Mouse (Mus musculus): ENCODE results near the gene Tdpoz4. TPM values are rescaled to one million over a fixed set of nuclear protein-coding genes. Genes with fewer than 3 reads are reported as not detected.
"Not testable (repeated sequence)": the region's sequence is repeated elsewhere in the genome, so short reads cannot be mapped to it uniquely, and the experiment has no call there.

The Tdpoz4 gene
- not detected in 2 replicates for polyA plus RNA-seq (2016; fragmentation: Nextera tagmentation; extraction: Ambion mirVana)

- not testable (repeated sequence) for H3K4me2 ChIP-seq; H3K4me1 ChIP-seq (replicated peaks); H3K27ac ChIP-seq; ATAC-seq (ENCODE audit: insufficient number of reproducible peaks, insufficient read depth, low FRiP score, low TSS enrichment, low read depth); H3K36me3 ChIP-seq; H3K9me3 ChIP-seq; H3K27me3 ChIP-seq; H3K4me3 ChIP-seq (replicated peaks); H3K9ac ChIP-seq (replicated peaks)
These were observed at the start of gene Tdpoz4 for GRCm38 (mm10) chr3:93796098-93796497. TSS of gene Tdpoz4 (plus strand) at chr3:93796398.

- ATAC-seq (ENCODE audit: insufficient number of reproducible peaks, insufficient read depth, low FRiP score, low TSS enrichment, low read depth) = not testable (repeated sequence)
- WGBS = 92% methylated on average over 18 of the region's 18 CpGs
These were observed 42.2 kb upstream of the Tdpoz4 start for GRCm38 (mm10) chr3:93754022-93754421.

GRCm38 (mm10) chr3:93772700-93773099, 23.5 kb upstream of the Tdpoz4 start, which contains the start of gene Gm5773:
TSS of gene Gm5773 (plus strand) at chr3:93773000.
- ATAC-seq (ENCODE audit: insufficient number of reproducible peaks, insufficient read depth, low FRiP score, low TSS enrichment, low read depth) = not testable (repeated sequence)
- 87% methylated on average over 1 of the region's 1 CpGs for WGBS

More at GRCm38 (mm10) chr3:93754022-93754421, 42.2 kb upstream of the Tdpoz4 start:
- not testable (repeated sequence) for H3K9me3 ChIP-seq; H3K9ac ChIP-seq (replicated peaks); H3K27ac ChIP-seq; H3K4me2 ChIP-seq; H3K36me3 ChIP-seq; H3K27me3 ChIP-seq; H3K4me1 ChIP-seq (replicated peaks); H3K4me3 ChIP-seq (replicated peaks)

GRCm38 (mm10) chr3:93813341-93813740, 17.1 kb downstream of the Tdpoz4 start:
- not testable (repeated sequence) for H3K4me2 ChIP-seq; H3K4me1 ChIP-seq (replicated peaks); H3K36me3 ChIP-seq; H3K27me3 ChIP-seq; H3K4me3 ChIP-seq (replicated peaks); H3K9ac ChIP-seq (replicated peaks); ATAC-seq (ENCODE audit: insufficient number of reproducible peaks, insufficient read depth, low FRiP score, low TSS enrichment, low read depth); H3K27ac ChIP-seq; H3K9me3 ChIP-seq

More at GRCm38 (mm10) chr3:93772700-93773099, 23.5 kb upstream of the Tdpoz4 start, which contains the start of gene Gm5773:
- H3K4me2 ChIP-seq; H3K27ac ChIP-seq; H3K27me3 ChIP-seq; H3K9me3 ChIP-seq; H3K4me1 ChIP-seq (replicated peaks); H3K4me3 ChIP-seq (replicated peaks); H3K9ac ChIP-seq (replicated peaks); H3K36me3 ChIP-seq: not testable (repeated sequence)

GRCm38 (mm10) chr3:93825720-93826119, 29.5 kb downstream of the Tdpoz4 start, which contains the start of gene Tdpoz3:
TSS of gene Tdpoz3 (plus strand) at chr3:93826020.
- H3K9me3 ChIP-seq; H3K9ac ChIP-seq (replicated peaks); ATAC-seq (ENCODE audit: insufficient number of reproducible peaks, insufficient read depth, low FRiP score, low TSS enrichment, low read depth); H3K4me3 ChIP-seq (replicated peaks); H3K27me3 ChIP-seq; H3K4me2 ChIP-seq; H3K36me3 ChIP-seq; H3K27ac ChIP-seq; H3K4me1 ChIP-seq (replicated peaks): not testable (repeated sequence)
- WGBS = 87% methylated on average over 1 of the region's 1 CpGs

Other genes with a start within 250 kb of the Tdpoz4 start
- 157 and 183 TPM in 2 replicates for gene S100a10, start 241.3 kb upstream of the Tdpoz4 start, polyA plus RNA-seq (2016; fragmentation: Nextera tagmentation; extraction: Ambion mirVana)
- gene Tdpoz2, start 143.7 kb upstream of the Tdpoz4 start, polyA plus RNA-seq (2016; fragmentation: Nextera tagmentation; extraction: Ambion mirVana) = not detected in 2 replicates
- gene Tdpoz1, start 120.1 kb upstream of the Tdpoz4 start, polyA plus RNA-seq (2016; fragmentation: Nextera tagmentation; extraction: Ambion mirVana) = not detected in 2 replicates
- gene Gm37596, start 103.3 kb upstream of the Tdpoz4 start, polyA plus RNA-seq (2016; fragmentation: Nextera tagmentation; extraction: Ambion mirVana) = not detected in 2 replicates
- not detected in 2 replicates for gene Gm5773, start 23.4 kb upstream of the Tdpoz4 start, polyA plus RNA-seq (2016; fragmentation: Nextera tagmentation; extraction: Ambion mirVana)
- gene Tdpoz3, start 29.6 kb downstream of the Tdpoz4 start, polyA plus RNA-seq (2016; fragmentation: Nextera tagmentation; extraction: Ambion mirVana) = not detected in 2 replicates
- gene Gm9117, start 147.1 kb downstream of the Tdpoz4 start, polyA plus RNA-seq (2016; fragmentation: Nextera tagmentation; extraction: Ambion mirVana) = not detected in 2 replicates
- gene Tdpoz5, start 164.9 kb downstream of the Tdpoz4 start, polyA plus RNA-seq (2016; fragmentation: Nextera tagmentation; extraction: Ambion mirVana) = not detected in 2 replicates

Data from limb, embryonic 12.5 days (tissue).